Mouse (Mus musculus) v-Abl transformed pro-B cells (cell line): ENCODE results near the gene Ptprq.

Experiments used
- in situ Hi-C, 2 experiments: fragments of 400-800 bp; cut with MboI; formaldehyde crosslinking; loops; one replicate each; pipeline ENCODE4 v1.15.1; 2025; ENCODE audit not compliant: unreplicated experiment in 2 of 2

The Ptprq gene

DNA sequence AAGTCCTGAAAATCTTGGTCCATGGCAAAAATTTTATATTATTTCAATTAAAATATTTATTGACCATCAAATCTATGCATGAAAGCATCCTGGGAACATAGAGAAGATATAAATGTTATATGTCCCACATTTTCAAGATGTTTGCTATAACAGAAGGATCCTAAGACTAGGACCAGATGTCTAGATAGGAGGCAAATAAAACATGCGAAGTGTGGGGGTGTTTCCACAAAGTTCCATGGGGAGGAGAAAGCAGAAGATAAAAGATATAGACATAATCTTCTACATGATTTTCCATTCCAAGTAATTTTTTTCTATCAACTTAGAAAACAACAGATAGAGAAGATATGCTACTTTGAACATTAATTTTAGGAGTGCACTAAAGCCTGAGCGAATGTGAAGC is 70.2 kb downstream of the Ptprq start:
- in situ Hi-C loops: no loop called here

DNA sequence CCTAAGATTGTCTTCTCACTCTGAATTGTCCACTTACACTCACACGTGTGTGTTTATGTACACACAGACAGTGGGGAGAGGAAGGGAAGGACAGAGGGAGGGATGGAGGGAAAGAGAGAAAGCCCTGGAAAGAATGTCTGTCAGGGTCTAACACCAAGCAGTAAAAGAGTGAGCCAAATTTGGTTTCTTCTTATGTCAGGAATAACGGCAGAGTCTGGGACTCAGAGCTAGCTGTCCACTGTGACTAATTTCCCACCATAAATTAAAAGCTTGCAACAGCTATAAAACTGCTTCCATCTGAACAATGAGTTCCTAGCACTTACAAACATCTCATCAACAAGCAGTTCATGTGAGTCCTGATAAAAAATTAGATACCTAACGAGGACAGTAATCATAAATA is 91.7 kb downstream of the Ptprq start:
- in situ Hi-C loops: no loop called here

DNA sequence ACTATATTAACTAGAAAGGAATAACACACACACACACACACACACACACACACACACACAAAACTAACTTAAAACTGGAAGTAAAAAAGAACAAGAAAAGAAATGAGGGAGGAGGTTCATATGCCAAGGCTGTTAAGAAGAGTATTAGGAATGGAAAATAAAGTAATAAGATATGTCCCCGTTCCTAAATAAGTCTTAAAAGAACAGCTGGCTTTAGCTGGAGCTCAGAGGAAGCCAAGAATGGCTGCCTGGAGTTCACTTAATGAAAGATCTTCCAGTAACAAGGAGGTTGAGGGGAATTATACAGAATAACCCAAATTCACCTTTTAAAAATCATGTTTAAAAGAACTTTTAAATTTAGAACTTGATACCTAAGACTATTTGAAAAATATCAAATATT is 93.2 kb downstream of the Ptprq start:
- in situ Hi-C loops: no loop called here

DNA sequence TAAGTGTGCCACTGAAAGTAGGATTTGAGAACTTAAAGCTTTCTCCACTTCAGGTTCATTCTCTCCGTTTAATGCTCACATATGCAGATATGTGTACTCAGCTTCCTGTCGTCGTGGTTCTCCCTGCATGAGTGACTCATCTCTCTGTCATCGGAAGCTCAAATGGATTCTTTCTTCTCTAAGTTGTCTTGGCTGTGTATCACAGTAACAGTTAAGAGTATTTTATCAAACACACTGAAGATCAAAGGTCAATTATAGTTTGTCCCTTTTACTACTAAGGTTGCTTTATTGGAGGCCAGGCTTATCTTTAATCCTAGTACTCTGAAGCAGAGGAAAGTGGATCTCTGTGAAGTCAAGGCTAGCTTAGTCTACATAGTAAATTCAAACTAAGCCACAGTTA is 95.6 kb downstream of the Ptprq start:
- in situ Hi-C loops: no loop called here

DNA sequence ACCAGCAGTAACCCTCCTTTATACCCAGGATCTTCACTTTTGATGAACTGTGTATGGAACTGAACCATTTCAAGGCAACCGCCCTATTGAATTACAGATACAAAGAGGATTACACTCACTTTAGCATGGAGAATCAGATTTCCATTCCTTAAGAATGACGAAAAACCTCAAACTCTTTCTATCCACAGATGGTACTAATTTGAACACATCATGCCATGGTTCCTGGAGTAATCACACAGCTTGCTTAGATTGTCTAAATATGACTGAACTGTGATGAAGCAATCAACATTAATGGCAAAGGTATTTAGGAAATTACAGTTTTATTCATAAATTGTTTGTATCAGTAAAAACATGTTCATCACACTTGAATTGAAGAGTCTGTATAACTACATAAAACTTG is 104.4 kb downstream of the Ptprq start:
- in situ Hi-C loops: no loop called here

DNA sequence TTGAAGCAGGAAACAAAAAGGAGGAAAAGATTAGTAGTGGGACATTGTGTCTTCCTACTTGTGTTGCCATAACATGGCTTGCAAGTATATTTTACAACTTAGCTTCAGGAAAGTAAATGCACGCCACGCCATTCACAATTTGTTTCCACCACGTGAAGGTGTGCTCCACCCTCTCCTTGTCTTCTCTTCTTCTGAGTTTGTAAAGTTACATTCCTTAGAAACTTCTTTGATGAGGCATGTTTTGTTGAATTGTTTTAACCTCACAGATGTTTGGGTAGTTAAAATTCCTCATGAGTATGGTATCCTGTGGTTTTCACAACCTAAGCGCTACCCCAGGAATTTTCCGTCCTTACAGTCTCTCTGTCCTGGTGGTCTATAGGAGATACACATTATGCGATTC is 118.5 kb downstream of the Ptprq start:
- in situ Hi-C loops: no loop called here

DNA sequence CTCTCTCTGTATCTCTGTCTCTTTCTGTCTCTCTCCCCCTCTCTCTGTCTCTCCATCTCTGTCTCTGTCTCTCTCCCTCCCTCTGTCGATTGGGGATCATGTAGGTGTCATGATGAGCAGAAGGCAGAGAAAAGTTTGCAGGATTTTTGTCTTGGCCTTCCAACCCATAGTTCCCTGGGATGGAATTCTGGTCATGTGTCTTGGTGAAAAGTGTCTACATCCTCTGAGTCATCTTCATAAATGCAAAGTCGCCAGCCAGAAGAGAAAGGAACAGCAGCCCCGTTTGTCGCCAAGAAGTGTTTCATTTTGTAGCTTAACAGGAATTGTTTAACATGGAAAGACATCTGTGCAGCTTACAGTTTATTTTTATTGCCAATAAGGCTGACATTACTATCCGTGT is 136.5 kb downstream of the Ptprq start:
- in situ Hi-C loops: no loop called here

DNA sequence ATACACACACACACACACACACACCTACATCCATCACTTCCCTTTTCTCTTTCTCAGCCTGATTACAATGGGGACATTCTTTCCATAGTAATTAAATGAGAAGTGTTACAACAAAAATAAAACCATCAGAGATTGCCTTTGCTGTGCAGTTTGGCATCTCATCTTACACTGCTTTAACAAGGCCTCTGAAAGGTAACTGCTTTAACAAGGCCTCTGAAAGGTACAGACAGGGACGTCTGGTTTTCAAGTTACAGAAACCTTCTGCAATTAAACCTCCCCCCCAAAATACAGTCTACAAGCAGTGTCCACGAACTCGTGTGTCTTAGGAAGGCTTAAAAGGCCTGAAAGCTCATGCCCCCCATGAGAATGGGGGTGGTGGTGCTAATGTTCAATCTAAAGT is 150.8 kb downstream of the Ptprq start:
- in situ Hi-C loops: no loop called here

DNA sequence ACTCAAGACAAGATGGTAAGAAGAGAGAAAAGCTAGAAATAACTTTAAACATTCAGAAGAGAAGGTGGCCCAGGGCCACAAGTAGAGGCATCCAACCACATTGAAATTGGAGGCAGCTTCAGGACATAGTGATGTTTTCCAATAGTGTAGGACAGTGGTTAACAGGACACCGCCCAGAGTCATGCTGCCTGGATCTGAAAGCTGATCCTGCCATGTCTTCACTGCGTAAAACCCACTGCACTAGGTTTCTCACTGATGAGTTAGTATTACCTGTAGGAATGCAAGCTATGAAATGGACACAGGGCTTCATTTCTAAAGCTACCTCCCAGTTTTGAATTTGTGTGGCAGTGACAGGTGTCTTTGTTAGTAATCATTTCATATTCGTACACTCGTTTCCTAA is 151.6 kb downstream of the Ptprq start:
- in situ Hi-C loops: no loop called here

DNA sequence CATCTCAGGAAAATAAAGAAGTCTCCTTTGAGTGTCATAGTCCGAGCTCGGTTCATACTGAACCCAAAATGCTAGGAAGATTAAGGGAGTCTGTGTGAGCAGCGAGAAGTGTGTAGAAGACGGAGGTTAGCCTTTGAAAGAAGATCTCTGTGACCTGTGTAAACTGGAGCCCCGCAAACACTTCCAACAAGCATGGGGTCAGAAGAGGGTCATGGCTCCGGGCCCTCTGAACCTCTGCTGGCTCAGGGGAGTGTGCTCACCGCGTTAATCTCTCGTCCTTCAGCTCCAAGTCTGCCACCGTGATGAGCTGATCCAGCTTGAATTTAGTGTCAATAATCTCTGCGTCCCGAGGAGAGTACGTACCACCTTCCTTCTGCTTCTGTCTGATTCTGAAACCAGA is 157.0 kb downstream of the Ptprq start:
- in situ Hi-C loops: no loop called here

DNA sequence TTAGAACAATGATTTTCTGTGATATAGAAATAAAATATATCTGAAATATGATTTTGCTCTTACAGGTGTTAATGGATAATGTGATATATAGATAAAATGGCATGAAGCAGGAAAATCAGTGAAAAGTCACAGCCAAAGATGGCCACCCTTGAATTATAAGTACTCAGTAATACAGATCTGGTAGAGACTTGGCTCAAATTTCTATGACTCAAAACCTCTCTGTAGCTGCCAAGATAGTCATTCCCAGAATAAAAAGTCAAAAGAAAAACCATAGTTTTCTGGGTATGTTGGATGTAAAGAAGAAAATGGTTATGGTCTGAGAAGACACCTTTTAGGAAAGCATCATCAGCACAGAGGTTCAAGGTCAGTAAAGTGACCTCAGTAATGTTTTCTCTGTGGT is 159.0 kb downstream of the Ptprq start:
- in situ Hi-C loops: no loop called here

DNA sequence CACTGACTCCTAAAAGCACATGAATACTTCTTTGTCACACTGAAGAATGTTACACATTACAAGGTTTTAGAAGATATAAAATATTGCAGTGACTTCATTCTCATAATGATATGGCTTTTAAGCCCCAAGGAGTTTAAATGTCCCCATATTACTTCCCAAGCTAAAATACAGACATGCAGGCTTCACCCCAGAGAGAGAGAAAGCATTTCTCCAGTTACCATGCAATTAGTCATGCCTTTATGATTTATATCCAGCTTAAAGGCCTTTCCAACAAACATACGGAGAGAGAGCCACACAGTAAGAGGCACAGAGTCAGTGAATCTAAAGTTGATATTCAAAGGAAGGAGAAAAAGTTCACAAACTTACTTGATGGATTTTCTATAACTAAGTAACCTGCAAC is 176.8 kb downstream of the Ptprq start:
- in situ Hi-C loops: no loop called here

DNA sequence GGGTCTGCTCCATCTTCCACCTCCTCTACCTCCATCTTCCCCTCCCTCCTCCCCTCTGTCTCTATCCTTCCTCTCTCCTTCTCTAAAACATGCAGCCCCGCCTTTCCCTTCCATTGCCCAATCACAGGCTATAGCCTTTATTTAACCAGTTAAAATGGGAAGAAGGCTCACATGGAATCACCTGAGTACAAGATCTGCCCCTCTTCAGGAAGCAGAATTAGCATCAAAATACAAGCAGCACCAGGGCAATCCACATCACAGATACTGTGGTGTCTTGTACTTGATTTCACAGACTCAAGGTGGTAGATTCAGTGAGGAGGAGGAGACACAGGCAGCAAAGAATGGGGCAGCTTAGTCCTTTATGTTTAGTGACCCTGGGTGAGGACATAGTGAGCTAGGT is 191.1 kb downstream of the Ptprq start:
- in situ Hi-C loops: no loop called here

DNA sequence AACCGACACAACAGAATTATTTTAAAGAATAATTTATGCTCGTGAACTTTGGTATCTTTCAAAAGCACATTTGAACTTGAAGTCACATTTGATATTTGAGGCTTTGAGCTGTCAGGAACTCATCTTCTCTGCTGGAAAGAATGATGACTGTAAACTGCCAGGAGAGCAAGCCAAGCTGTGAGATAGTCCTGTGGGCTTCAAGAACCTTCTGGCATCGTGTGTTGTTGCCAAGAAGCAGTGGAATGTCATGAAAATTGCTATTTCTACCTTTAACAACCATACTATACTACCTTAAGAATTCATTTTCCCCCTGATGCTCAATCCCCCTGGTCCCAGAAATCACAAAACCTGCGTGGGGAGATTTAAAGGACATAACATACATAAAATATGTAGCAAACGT is 200.6 kb downstream of the Ptprq start:
- in situ Hi-C loops: no loop called here

DNA sequence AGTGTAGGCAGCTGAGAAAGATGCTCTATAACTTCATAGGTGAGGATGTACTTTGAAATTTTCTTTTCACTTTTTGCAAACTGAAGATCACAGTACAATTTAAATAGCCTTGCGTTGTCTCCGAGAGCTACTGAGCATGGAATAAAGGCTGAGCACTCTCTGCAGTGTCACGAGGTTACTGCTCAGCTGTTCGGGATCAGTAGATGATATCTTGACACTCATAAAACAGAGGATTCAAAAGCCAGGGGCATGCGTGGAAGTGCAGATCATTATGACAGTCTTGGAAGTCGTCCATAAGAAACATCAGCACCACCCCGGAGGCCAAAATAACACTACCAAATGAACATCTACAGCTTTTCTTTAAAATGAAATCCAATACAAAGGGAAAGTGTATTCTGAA is 203.2 kb downstream of the Ptprq start:
- in situ Hi-C loops: no loop called here

DNA sequence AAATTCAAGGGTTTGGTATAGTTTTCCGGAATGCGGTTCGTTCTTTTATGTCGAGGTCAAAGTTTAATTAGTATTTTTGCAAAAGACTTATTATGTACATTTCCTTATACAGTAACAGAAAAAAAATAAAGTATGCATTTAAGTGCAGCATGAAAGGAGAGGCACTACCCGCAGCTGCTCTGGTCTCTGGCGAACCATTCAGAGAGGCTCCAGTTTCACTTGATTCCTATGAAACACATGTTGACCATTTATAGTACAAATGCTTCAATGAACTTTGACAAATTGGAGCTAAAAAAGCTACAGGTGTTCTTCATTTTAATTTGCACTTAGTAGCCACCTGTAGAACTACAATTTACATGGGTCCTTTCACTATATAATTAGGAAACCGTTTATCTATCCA is 205.1 kb downstream of the Ptprq start:
- in situ Hi-C loops: no loop called here

DNA sequence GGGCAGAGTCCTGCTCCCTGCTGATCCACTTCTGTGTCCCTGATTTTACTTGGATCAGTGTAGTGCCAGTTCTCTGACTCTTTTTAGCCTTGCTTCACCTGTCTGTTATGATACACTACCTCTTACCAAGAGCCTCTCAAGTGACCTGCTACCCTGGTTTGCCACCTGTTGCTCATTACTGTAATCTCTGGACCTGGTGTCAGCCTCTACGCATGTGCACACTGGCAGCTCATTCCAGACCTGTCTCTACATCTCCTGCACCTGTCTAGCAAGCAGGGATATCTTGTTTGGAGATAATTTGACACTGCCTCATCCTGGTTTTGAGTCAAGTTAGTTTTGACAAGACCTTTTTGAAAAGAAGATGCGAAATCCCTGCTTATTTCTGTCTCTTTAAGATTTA is 213.5 kb downstream of the Ptprq start:
- in situ Hi-C loops: no loop called here

DNA sequence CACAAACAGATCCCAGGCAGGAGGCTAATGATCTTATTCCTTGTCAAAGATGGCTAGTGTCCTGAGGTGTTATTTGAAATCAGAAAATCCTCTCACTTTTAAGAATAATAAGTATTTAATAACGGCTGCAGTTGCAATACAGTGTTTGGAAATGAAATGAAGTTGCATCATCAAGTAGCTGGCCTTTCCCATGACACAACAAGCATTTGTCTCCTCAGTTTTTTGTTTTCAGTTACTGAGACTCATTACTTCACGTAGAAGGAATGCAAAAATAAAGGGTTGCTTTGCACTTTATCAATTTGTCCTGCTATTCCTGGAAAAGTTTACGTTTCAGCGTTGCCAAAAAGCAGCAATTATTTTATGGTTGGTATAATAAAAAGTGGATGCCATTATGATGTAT is 216.4 kb downstream of the Ptprq start:
- in situ Hi-C loops: no loop called here

DNA sequence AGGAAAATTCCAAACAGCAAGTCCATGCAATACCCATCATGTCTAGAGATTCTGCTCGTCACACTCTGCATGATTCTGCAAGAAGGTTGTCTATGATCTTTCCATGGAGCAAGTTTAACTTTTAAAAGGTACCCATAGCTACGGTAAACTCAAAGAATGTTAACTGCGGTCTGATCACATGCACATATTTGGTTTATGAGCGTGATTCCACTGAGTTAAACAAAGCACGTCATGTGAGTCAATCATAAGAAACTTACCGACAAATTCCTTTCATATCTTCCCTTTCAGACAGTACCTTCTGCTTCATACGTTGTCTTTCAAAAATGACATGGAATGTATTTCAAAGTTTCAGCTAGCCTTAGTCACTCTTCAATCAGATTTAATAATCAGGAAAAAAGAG is 217.7 kb downstream of the Ptprq start:
- in situ Hi-C loops: no loop called here

DNA sequence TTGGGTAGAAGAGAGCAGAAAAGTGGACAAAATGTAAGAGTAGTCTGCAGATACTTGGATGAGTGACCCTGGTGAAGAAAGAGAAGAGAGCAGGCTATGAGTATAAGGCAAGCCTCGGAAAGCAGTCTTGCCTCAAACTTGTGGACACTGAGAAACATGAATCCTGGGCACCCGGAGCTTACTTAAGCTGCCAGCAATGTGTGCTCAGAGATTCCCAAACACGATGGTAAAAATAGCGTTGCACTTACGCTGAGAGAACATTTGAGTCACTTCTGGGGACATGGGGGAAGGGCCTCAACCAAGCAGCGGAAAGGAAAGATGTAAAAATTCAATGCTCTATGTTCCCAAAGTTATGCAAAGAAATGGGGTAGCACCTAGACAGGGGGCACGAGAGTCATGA is 220.2 kb downstream of the Ptprq start:
- in situ Hi-C loops: no loop called here

DNA sequence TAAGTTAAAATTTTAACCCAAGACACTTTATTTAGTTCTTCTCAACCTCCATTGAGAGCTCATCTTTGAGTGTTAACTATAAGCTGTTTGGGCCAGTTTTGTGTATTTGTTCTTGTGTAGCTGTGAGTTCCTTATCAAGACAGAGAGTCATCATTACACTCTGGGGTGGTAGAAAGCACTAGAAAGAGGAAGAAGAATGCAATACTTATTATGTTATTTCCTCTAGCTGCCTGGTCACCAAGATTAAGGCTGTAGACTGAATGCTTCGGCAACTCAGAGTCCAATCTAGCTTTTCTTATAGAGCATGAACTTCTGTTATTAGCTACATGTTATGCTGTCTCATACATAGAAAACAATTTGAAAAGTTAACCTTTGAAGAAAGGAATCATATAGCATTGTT is 223.4 kb downstream of the Ptprq start:
- in situ Hi-C loops: no loop called here

DNA sequence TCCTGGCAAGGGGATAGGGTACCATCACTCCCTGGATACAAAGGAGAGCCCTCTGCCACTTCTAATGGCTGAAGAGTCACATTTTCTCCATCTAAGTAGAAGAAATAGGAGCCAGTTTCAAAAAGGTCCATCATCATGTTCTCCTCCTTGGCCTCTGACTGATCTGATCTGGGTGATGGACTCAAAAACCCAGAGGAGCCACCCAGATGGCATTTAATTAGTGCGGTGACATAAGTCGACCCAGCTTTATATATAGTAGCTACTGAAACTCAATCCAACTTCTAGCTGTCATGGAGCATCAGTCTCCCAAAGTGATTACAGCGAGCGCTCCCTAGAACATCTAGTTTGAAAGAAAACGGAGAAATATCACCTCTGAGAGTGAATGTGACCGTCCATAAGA is 225.3 kb downstream of the Ptprq start, which contains the start of gene Myf6:
Gene Myf6, minus strand, starts transcription at position 170 of the 400 bp plus-strand sequence.
- in situ Hi-C loops: no loop called here

DNA sequence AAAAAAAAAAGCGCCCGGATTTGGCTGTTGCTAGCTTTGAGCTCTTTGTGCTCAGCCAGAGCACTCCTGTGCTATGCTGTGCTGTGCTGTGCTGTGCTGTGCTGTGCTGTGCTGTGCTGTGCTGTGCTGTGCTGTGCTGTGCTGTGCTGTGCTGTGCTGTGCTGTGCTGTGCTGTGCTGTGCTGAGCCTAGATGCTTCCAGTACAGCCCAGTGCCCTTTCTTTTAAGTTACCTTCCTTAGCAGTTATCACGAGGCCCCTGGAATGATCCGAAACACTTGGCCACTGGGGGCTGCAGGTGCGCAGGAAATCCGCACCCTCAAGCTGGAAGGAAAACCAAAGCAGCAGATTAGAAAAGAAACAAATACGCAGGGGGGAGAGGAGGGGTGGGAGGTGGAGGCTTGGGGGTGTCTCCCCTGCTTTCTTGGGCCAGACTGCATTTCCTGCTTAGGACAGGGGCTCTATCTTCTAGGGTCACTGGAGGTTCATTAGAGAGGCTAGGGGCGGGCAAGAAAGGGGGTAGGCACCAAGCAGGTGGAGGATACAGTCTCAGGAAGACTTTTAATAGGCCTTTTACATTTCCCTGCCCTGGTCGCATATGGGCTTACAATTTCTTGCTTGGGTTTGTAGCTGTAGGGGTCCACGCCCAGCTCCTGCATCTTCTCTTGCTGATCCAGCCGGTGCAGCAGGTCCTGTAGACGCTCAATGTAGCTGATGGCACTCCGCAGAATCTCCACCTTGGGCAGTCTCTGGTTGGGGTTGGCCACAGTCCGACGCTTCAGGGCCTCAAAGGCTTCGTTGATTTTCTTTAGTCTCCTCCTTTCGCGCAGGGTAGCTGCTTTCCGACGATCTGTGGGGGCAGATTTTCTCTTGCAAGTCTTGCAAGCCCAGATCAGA is 226.0 kb downstream of the Ptprq start:
- in situ Hi-C loops: no loop called here
